Mouse (Mus musculus) liver, postnatal 0 days (tissue): ENCODE data around the gene Olfr314.

ENCODE experiments used
- CTCF ChIP-seq: sonication (generic); IDR thresholded peaks from 2 replicates; pipeline ENCODE4 v1.5.1; 2016; ENCODE audit warnings: antibody characterized with exemption, low read depth
- EP300 ChIP-seq: IDR thresholded peaks from 2 replicates; pipeline ENCODE4 v1.6.1; 2016; ENCODE audit warnings: antibody characterized with exemption, low read depth, mild to moderate bottlenecking

- TF ChIP-seq CTCF = no peak
- no peak for TF ChIP-seq EP300
Observed at GRCm38 (mm10) chr11:58752434-58752833, 30.3 kb upstream of the Olfr314 start, which contains the start of gene Olfr316.
